ENCODE assay signal across 16 mouse cellular contexts in the genomic region with DNA sequence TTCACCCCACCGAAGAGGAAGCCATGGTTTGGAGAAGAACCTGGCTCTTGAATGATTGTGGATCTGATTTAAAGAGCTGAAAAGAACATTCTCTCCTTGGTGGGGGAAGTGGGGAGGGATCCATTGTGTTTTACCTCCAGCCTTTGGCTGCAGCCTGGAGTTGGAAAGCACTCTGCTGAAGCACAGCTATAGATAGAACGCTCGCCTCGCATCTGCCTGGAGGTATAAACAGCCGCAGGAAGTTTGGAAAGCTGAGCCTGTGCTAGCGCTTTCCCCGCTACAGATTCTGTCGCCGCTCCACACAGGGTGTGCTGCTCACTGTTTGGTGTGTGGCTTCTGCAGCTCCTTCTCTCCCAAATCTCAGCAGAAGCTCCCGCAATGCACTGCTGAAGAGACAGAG.
A peak's percentile ranks its signal among the peaks of the same experiment; 100 is the strongest.
DNase-seq lines count a peak whose midpoint lies in the region; ATAC-seq and TF ChIP-seq lines count a peak whose summit lies in the region.
"Had no signal": no experiment of that assay in that cellular context is flagged by ENCODE, and none has a peak within 500 bp of the region (broad histone marks: within the 10 kb centered on the region; RNA-seq: fewer than 3 reads in every experiment).

No protein-coding gene starts in this region.

- H3K27ac ChIP-seq in stomach, embryonic 16.5 days (ENCODE audit: low read length) = no peak overlapping the region
- no peak overlapping the region for H3K27ac ChIP-seq in intestine, postnatal 0 days (ENCODE audit: low read depth, low read length)
- H3K27ac ChIP-seq: neural tube, embryonic 13.5 days; stomach, embryonic 15.5 days had no signal

- H3K4me2 ChIP-seq in stomach, embryonic 16.5 days (ENCODE audit: low read depth, low read length) = no peak overlapping the region
- H3K4me2 ChIP-seq in intestine, postnatal 0 days (replicated peaks; ENCODE audit: low read depth) = no peak overlapping the region
- H3K4me2 ChIP-seq: neural tube, embryonic 13.5 days; stomach, embryonic 15.5 days had no signal

- H3K36me3 ChIP-seq in stomach, embryonic 16.5 days (ENCODE audit: control insufficient read depth, insufficient read depth, low read length) = no peaks in the 10 kb centered on the region
- H3K36me3 ChIP-seq in intestine, postnatal 0 days (ENCODE audit: control insufficient read depth, insufficient read depth) = no peaks in the 10 kb centered on the region
- H3K36me3 ChIP-seq: neural tube, embryonic 13.5 days; stomach, embryonic 15.5 days had no signal

- DNase-seq in layer of hippocampus, adult 8-10 months (ENCODE audit: low spot score in 2 of 2) = peak; percentile 21 to 30
- DNase-seq in layer of hippocampus, postnatal 14 days (ENCODE audit: low spot score in 2 of 2) = no peak
- DNase-seq in left cerebral cortex, postnatal 10 days (ENCODE audit: extremely low spot score in 1 of 2, low spot score in 2 of 2) = peak; percentile 32 to 44
- peak; percentile 53 for DNase-seq in lung, postnatal 14 days
- DNase-seq in gastrocnemius, adult 8-10 months (ENCODE audit: low spot score in 2 of 2) = no peak
- no peak for DNase-seq in adipocyte (ENCODE audit: low spot score)
- DNase-seq: cerebellum, postnatal 10 days; kidney, postnatal 10 days; liver, postnatal 0 days had no signal

- H3K4me3 ChIP-seq in stomach, embryonic 16.5 days (replicated peaks; ENCODE audit: low read length) = no peak overlapping the region
- H3K4me3 ChIP-seq in intestine, postnatal 0 days (ENCODE audit: low read depth, low read length) = no peak overlapping the region
- H3K4me3 ChIP-seq: neural tube, embryonic 13.5 days; stomach, embryonic 15.5 days had no signal

- H3K9me3 ChIP-seq in stomach, embryonic 16.5 days (replicated peaks; ENCODE audit: control insufficient read depth, low read length) = 0 out of 2 replicates have a peak, but pooled peaks cover 3% of the 10 kb centered on the region
- H3K9me3 ChIP-seq in intestine, postnatal 0 days (ENCODE audit: control insufficient read depth) = no peaks in the 10 kb centered on the region
- H3K9me3 ChIP-seq: neural tube, embryonic 13.5 days; stomach, embryonic 15.5 days had no signal

- intact Hi-C loops in left cerebral cortex, postnatal 10 days (cut with DNase I) = no loop called here

- no peaks in the 10 kb centered on the region for H3K4me1 ChIP-seq in stomach, embryonic 16.5 days (ENCODE audit: control insufficient read depth, insufficient read depth, low read length)
- no peaks in the 10 kb centered on the region for H3K4me1 ChIP-seq in intestine, postnatal 0 days (replicated peaks; ENCODE audit: control insufficient read depth, insufficient read depth, low read length)
- H3K4me1 ChIP-seq: neural tube, embryonic 13.5 days; stomach, embryonic 15.5 days had no signal

- no peak for TF ChIP-seq CTCF in intestine, postnatal 0 days (IDR thresholded peaks at IDR 0.05; ENCODE audit: low read depth)

- WGBS in stomach, embryonic 16.5 days = 52% methylated on average over 10 of the region's 10 CpGs
- 46% methylated on average over 10 of the region's 10 CpGs for WGBS in intestine, postnatal 0 days

- no peaks in the 10 kb centered on the region for H3K27me3 ChIP-seq in stomach, embryonic 16.5 days (ENCODE audit: control insufficient read depth, insufficient read depth, low read length)
- H3K27me3 ChIP-seq in intestine, postnatal 0 days (replicated peaks; ENCODE audit: control insufficient read depth, insufficient read depth, low read length) = no peaks in the 10 kb centered on the region
- H3K27me3 ChIP-seq: neural tube, embryonic 13.5 days; stomach, embryonic 15.5 days had no signal

- peak; percentile 53; the same call in 1 of the 2 replicates for ATAC-seq in stomach, embryonic 16.5 days (ENCODE audit: insufficient read depth, low FRiP score)
- no peak for ATAC-seq in intestine, postnatal 0 days
- ATAC-seq: activated CD4-positive, CD25-positive, alpha-beta regulatory T cell, adult 4 months; CD4-positive, CD25-positive, alpha-beta regulatory T cell, adult 4 months; inflammation-experienced regulatory T-cells, adult 6 months; liver, postnatal 0 days had no signal

- no peak overlapping the region for H3K9ac ChIP-seq in stomach, embryonic 16.5 days (ENCODE audit: low read length)
- H3K9ac ChIP-seq in intestine, postnatal 0 days (ENCODE audit: low read depth, low read length) = no peak overlapping the region
- H3K9ac ChIP-seq: liver, postnatal 0 days; neural tube, embryonic 13.5 days; stomach, embryonic 15.5 days had no signal

Comparison
In these comparisons a context has a peak if more than half of its experiments do, and no peak if none do; other contexts are left out.
1. DNase-seq: peak in layer of hippocampus, adult 8-10 months (2 of 2), left cerebral cortex, postnatal 10 days (2 of 2) and lung, postnatal 14 days (single experiment); none in layer of hippocampus, postnatal 14 days (0 of 2), gastrocnemius, adult 8-10 months (0 of 2) and adipocyte (single experiment).